Mouse (Mus musculus): ENCODE measurements around the gene Ppp4r1. TPM values are rescaled to one million over a fixed set of nuclear protein-coding genes. Genes with fewer than 3 reads are reported as not detected.

Gene Ppp4r1
- total and polyA plus RNA-seq, 3 experiments, result 12.9 to 17.1 (median 13.6) TPM

DNA sequence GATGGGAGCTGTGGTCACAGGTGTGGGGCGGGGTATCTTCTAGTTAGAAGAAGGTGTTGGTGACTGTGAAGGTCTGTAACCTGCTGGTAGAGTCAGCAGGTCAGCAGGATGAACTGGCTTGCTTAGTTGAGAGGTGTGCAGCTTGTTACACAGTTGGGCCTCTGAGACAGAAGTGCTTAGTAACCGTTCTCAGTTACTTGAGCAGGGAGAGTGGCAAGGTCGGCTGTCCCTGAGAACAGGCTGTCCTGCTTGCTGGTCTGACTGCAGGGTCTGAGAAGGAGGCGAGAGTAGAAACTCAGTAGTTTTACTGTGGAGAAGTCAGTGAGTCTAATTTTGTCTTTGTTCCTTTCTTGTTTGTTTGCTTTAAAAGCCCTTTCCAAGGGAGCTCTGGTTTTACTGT, 23.6 kb downstream of the Ppp4r1 start:
- no peak overlapping the region for H3K9ac ChIP-seq (ENCODE audit: insufficient read depth, low read depth)
- no peak overlapping the region for H3K4me3 ChIP-seq (replicated peaks in 1 of 3; ENCODE audit: low read depth in 2 of 3, low read length in 2 of 3, poor library complexity in 1 of 3)
- dilution Hi-C loops (cut with MboI; ENCODE audit: extremely low pct_ligation_motif_present, extremely low pct_unique_long_range_greater_than_20kb, low sequenced_read_pairs), result no loop called here
- H3K4me2 ChIP-seq (ENCODE audit: insufficient read depth, low read depth, poor library complexity, severe bottlenecking), result no peak overlapping the region
- H3K36me3 ChIP-seq (replicated peaks in 1 of 2; ENCODE audit: control insufficient read depth in 1 of 2, insufficient read depth in 1 of 2, low read length in 1 of 2), result peaks cover 16 to 56% of the 10 kb centered on the region in 2 experiments
- peaks cover 0 to 15% of the 10 kb centered on the region in 2 experiments; a peak in 2 of 4 replicates for H3K4me1 ChIP-seq (ENCODE audit: control insufficient read depth in 1 of 2, insufficient read depth in 2 of 2)
- DNase-seq (ENCODE audit: extremely low read depth), result no peak
- H3K27ac ChIP-seq (ENCODE audit: insufficient read depth, low read depth), result no peak overlapping the region
- TF ChIP-seq GABPA (IDR thresholded peaks at IDR 0.05; ENCODE audit: insufficient replicate concordance, low read depth, low read length), result no peak
- TF ChIP-seq NRF1 (IDR thresholded peaks at IDR 0.05; ENCODE audit: low read depth, low read length), result no peak
- TF ChIP-seq RCOR1 (conservative IDR thresholded peaks at IDR 0.05; ENCODE audit: low read depth, low read length), result no peak
- no peak for TF ChIP-seq ZC3H11A (IDR thresholded peaks at IDR 0.05; ENCODE audit: low read depth, low read length)
- TF ChIP-seq UBTF (IDR thresholded peaks at IDR 0.05; ENCODE audit: low read depth, low read length), result no peak
- no peak for TF ChIP-seq JUND (conservative IDR thresholded peaks at IDR 0.05; ENCODE audit: low read depth, low read length)
- TF ChIP-seq USF1 (IDR thresholded peaks at IDR 0.05; ENCODE audit: low read depth, low read length), result no peak
- TF ChIP-seq HCFC1 (IDR thresholded peaks at IDR 0.05; ENCODE audit: low read depth, low read length), result no peak
- TF ChIP-seq ELF1 (IDR thresholded peaks at IDR 0.05; ENCODE audit: low read depth, low read length), result no peak
- no peak for TF ChIP-seq ZKSCAN1 (IDR thresholded peaks at IDR 0.05; ENCODE audit: borderline replicate concordance, low read depth, low read length)
- TF ChIP-seq MEF2A (IDR thresholded peaks at IDR 0.05; ENCODE audit: borderline replicate concordance, low read depth, low read length), result no peak
- no peak for TF ChIP-seq SMC3 (IDR thresholded peaks at IDR 0.05; ENCODE audit: low read depth, low read length)
- no peak for TF ChIP-seq BHLHE40 (IDR thresholded peaks at IDR 0.05; ENCODE audit: low read depth, low read length)
- 0 out of 2 replicates have a peak, but pooled peaks cover 7% of the 10 kb centered on the region for H3K79me2 ChIP-seq (replicated peaks; ENCODE audit: control insufficient read depth, extremely low read depth, insufficient read depth, poor library complexity, severe bottlenecking)
- in situ Hi-C loops (cut with MboI; ENCODE audit: low pct_ligation_motif_present, low pct_unique_long_range_greater_than_20kb, low sequenced_read_pairs), result no loop called here
- no peaks in the 10 kb centered on the region for H3K9me3 ChIP-seq (replicated peaks; ENCODE audit: low read length)
- no peaks in the 10 kb centered on the region for H3K27me3 ChIP-seq (replicated peaks)

- Histone ChIP-seq H3K27ac (ENCODE audit: insufficient read depth, low read depth) (no peak overlapping the region), H3K4me1 (ENCODE audit: control insufficient read depth in 1 of 2, insufficient read depth in 2 of 2) (peaks cover 0 to 15% of the 10 kb centered on the region in 2 experiments; a peak in 2 of 4 replicates), H3K9ac (ENCODE audit: insufficient read depth, low read depth) (no peak overlapping the region), H3K27me3 (replicated peaks) (no peaks in the 10 kb centered on the region), H3K4me3 (replicated peaks in 1 of 3; ENCODE audit: low read depth in 2 of 3, low read length in 2 of 3, poor library complexity in 1 of 3) (no peak overlapping the region), H3K36me3 (replicated peaks in 1 of 2; ENCODE audit: control insufficient read depth in 1 of 2, insufficient read depth in 1 of 2, low read length in 1 of 2) (peaks cover 19 to 60% of the 10 kb centered on the region in 2 experiments), H3K9me3 (replicated peaks; ENCODE audit: low read length) (no peaks in the 10 kb centered on the region), H3K4me2 (ENCODE audit: insufficient read depth, low read depth, poor library complexity, severe bottlenecking) (no peak overlapping the region), H3K79me2 (replicated peaks; ENCODE audit: control insufficient read depth, extremely low read depth, insufficient read depth, poor library complexity, severe bottlenecking) (0 out of 2 replicates have a peak, but pooled peaks cover 5% of the 10 kb centered on the region)
- no peak for TF ChIP-seq IRF4 (IDR thresholded peaks at IDR 0.05; ENCODE audit: low read depth, low read length)
- TF ChIP-seq MXI1 (IDR thresholded peaks at IDR 0.05; ENCODE audit: low read depth, low read length), result no peak
- TF ChIP-seq MAFK (IDR thresholded peaks at IDR 0.05; ENCODE audit: insufficient replicate concordance, low read length), result no peak
- no peak for TF ChIP-seq CHD2 (IDR thresholded peaks at IDR 0.05; ENCODE audit: low read length)
- no peak for TF ChIP-seq ZMIZ1 (IDR thresholded peaks at IDR 0.05; ENCODE audit: low read depth, low read length)
- no peak for TF ChIP-seq USF1 (IDR thresholded peaks at IDR 0.05; ENCODE audit: low read depth, low read length)
- TF ChIP-seq ZKSCAN1 (IDR thresholded peaks at IDR 0.05; ENCODE audit: borderline replicate concordance, low read depth, low read length), result no peak
- no peak for TF ChIP-seq HCFC1 (IDR thresholded peaks at IDR 0.05; ENCODE audit: low read depth, low read length)
- no peak for TF ChIP-seq MEF2A (IDR thresholded peaks at IDR 0.05; ENCODE audit: borderline replicate concordance, low read depth, low read length)
- no peak for TF ChIP-seq E2F4 (IDR thresholded peaks at IDR 0.05; ENCODE audit: insufficient replicate concordance, low read depth, low read length)
- TF ChIP-seq JUND (conservative IDR thresholded peaks at IDR 0.05; ENCODE audit: low read depth, low read length), result no peak
- TF ChIP-seq UBTF (IDR thresholded peaks at IDR 0.05; ENCODE audit: low read depth, low read length), result no peak
- no peak for DNase-seq (ENCODE audit: extremely low read depth)
- in situ Hi-C loops (cut with MboI; ENCODE audit: low pct_ligation_motif_present, low pct_unique_long_range_greater_than_20kb, low sequenced_read_pairs), result no loop called here
- dilution Hi-C loops (cut with MboI; ENCODE audit: extremely low pct_ligation_motif_present, extremely low pct_unique_long_range_greater_than_20kb, low sequenced_read_pairs), result no loop called here
Measured at GRCm38 (mm10) chr17:65806416-65806815, 24.0 kb downstream of the Ppp4r1 start.
